ENCODE assay signal across 22 mouse cellular contexts in the genomic region with DNA sequence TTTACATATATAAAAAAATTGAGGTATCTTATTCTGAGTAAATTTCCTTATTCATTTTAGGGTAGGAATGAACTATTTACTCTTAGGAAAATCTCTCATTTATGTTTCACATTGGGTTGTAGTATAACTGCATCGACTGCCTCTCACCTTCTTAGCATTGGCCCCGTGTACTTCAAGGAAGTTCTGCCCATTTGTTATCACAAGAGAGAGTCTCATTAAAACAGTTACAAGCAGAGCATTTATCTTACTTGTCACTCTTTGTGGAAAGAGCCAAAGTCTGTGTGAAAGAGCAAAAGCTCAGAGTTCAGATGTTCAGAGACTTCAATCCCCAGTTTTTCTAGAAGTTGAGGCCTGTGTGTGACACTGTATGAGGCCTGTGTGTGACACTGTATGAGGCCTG.
A peak's percentile ranks its signal among the peaks of the same experiment; 100 is the strongest.
DNase-seq lines count a peak whose midpoint lies in the region; ATAC-seq and TF ChIP-seq lines count a peak whose summit lies in the region.
"Had no signal": no experiment of that assay in that cellular context is flagged by ENCODE, and none has a peak within 500 bp of the region (broad histone marks: within the 10 kb centered on the region; RNA-seq: fewer than 3 reads in every experiment).

No protein-coding gene starts in this region.

- H3K27ac ChIP-seq in intestine, embryonic 15.5 days, result no peak overlapping the region
- H3K27ac ChIP-seq in intestine, postnatal 0 days (ENCODE audit: low read depth, low read length), result no peak overlapping the region
- H3K27ac ChIP-seq in stomach, postnatal 0 days (replicated peaks), result no peak overlapping the region
- H3K27ac ChIP-seq in midbrain, embryonic 15.5 days, result no peak overlapping the region
- H3K27ac ChIP-seq: embryonic facial prominence, embryonic 13.5 days; embryonic facial prominence, embryonic 15.5 days; forebrain, embryonic 10.5 days; forebrain, embryonic 12.5 days had no signal

- no peak overlapping the region for H3K4me2 ChIP-seq in intestine, embryonic 15.5 days (replicated peaks)
- H3K4me2 ChIP-seq in intestine, postnatal 0 days (replicated peaks; ENCODE audit: low read depth), result no peak overlapping the region
- no peak overlapping the region for H3K4me2 ChIP-seq in stomach, postnatal 0 days (replicated peaks; ENCODE audit: low read depth)
- H3K4me2 ChIP-seq in midbrain, embryonic 15.5 days, result no peak overlapping the region
- H3K4me2 ChIP-seq: embryonic facial prominence, embryonic 13.5 days; embryonic facial prominence, embryonic 15.5 days; forebrain, embryonic 12.5 days had no signal

- WGBS in intestine, embryonic 15.5 days, result 19% methylated on average over 2 of the region's 2 CpGs
- 18% methylated on average over 2 of the region's 2 CpGs for WGBS in intestine, postnatal 0 days
- 21% methylated on average over 2 of the region's 2 CpGs for WGBS in stomach, postnatal 0 days
- 90% methylated on average over 2 of the region's 2 CpGs for WGBS in midbrain, embryonic 15.5 days

- TF ChIP-seq CTCF in intestine, postnatal 0 days (IDR thresholded peaks at IDR 0.05; ENCODE audit: low read depth), result no peak
- TF ChIP-seq CTCF in stomach, postnatal 0 days (IDR thresholded peaks at IDR 0.05; ENCODE audit: low read depth), result no peak

- H3K4me3 ChIP-seq in intestine, embryonic 15.5 days (replicated peaks), result no peak overlapping the region
- H3K4me3 ChIP-seq in intestine, postnatal 0 days (ENCODE audit: low read depth, low read length), result no peak overlapping the region
- H3K4me3 ChIP-seq in stomach, postnatal 0 days (ENCODE audit: low read depth, low read length), result no peak overlapping the region
- H3K4me3 ChIP-seq in midbrain, embryonic 15.5 days, result no peak overlapping the region
- H3K4me3 ChIP-seq: embryonic facial prominence, embryonic 13.5 days; embryonic facial prominence, embryonic 15.5 days; erythroblast, embryonic 14.5 days; forebrain, embryonic 10.5 days; forebrain, embryonic 12.5 days had no signal

- peaks cover 8% of the 10 kb centered on the region; the same call in 1 of the 2 replicates for H3K4me1 ChIP-seq in intestine, embryonic 15.5 days (replicated peaks)
- no peaks in the 10 kb centered on the region for H3K4me1 ChIP-seq in intestine, postnatal 0 days (replicated peaks; ENCODE audit: control insufficient read depth, insufficient read depth, low read length)
- H3K4me1 ChIP-seq in stomach, postnatal 0 days (replicated peaks; ENCODE audit: control insufficient read depth, insufficient read depth), result no peaks in the 10 kb centered on the region
- no peaks in the 10 kb centered on the region for H3K4me1 ChIP-seq in midbrain, embryonic 15.5 days
- H3K4me1 ChIP-seq: embryonic facial prominence, embryonic 13.5 days; embryonic facial prominence, embryonic 15.5 days; forebrain, embryonic 12.5 days had no signal

- no peak overlapping the region for H3K9ac ChIP-seq in intestine, embryonic 15.5 days
- no peak overlapping the region for H3K9ac ChIP-seq in intestine, postnatal 0 days (ENCODE audit: low read depth, low read length)
- no peak overlapping the region for H3K9ac ChIP-seq in stomach, postnatal 0 days (ENCODE audit: low read length)
- no peak overlapping the region for H3K9ac ChIP-seq in midbrain, embryonic 15.5 days
- H3K9ac ChIP-seq: embryonic facial prominence, embryonic 13.5 days; embryonic facial prominence, embryonic 15.5 days; forebrain, embryonic 12.5 days had no signal

- no peak for TF ChIP-seq EP300 in stomach, postnatal 0 days (optimal IDR thresholded peaks at IDR 0.05)

- DNase-seq in adipocyte (ENCODE audit: low spot score), result peak; percentile 6
- no peak for DNase-seq in stomach, postnatal 0 days (ENCODE audit: low spot score)
- DNase-seq: adrenal gland, adult 2 months; adrenal gland, postnatal 10 days; adrenal gland, postnatal 25 days; cerebellum, adult 11 months; cerebellum, adult 18-20 months; cerebellum, adult 8-10 months; cerebellum, adult 9-11 months; cerebellum, postnatal 14 days; cerebellum, postnatal 36 days; embryo, embryonic 11 days had no signal

- H3K27me3 ChIP-seq in intestine, embryonic 15.5 days (replicated peaks), result no peaks in the 10 kb centered on the region
- H3K27me3 ChIP-seq in intestine, postnatal 0 days (replicated peaks; ENCODE audit: control insufficient read depth, insufficient read depth, low read length), result no peaks in the 10 kb centered on the region
- no peaks in the 10 kb centered on the region for H3K27me3 ChIP-seq in stomach, postnatal 0 days (ENCODE audit: control insufficient read depth, insufficient read depth, low read length)
- H3K27me3 ChIP-seq in midbrain, embryonic 15.5 days (replicated peaks), result 0 out of 2 replicates have a peak, but pooled peaks cover 2% of the 10 kb centered on the region
- H3K27me3 ChIP-seq: embryonic facial prominence, embryonic 13.5 days; embryonic facial prominence, embryonic 15.5 days; forebrain, embryonic 12.5 days had no signal

- no peaks in the 10 kb centered on the region for H3K36me3 ChIP-seq in intestine, embryonic 15.5 days
- no peaks in the 10 kb centered on the region for H3K36me3 ChIP-seq in intestine, postnatal 0 days (ENCODE audit: control insufficient read depth, insufficient read depth)
- no peaks in the 10 kb centered on the region for H3K36me3 ChIP-seq in stomach, postnatal 0 days (ENCODE audit: control insufficient read depth, insufficient read depth, low read length)
- no peaks in the 10 kb centered on the region for H3K36me3 ChIP-seq in midbrain, embryonic 15.5 days (replicated peaks)
- H3K36me3 ChIP-seq: embryonic facial prominence, embryonic 13.5 days; embryonic facial prominence, embryonic 15.5 days; forebrain, embryonic 10.5 days; forebrain, embryonic 12.5 days had no signal

- peak; percentile 77 for ATAC-seq in intestine, embryonic 15.5 days
- ATAC-seq in intestine, postnatal 0 days, result peak; percentile 45
- ATAC-seq in stomach, postnatal 0 days (ENCODE audit: low FRiP score, low TSS enrichment), result no peak
- ATAC-seq in midbrain, embryonic 15.5 days (replicated peaks), result no peak
- ATAC-seq: forebrain, embryonic 14.5 days; forebrain, embryonic 16.5 days had no signal

- H3K9me3 ChIP-seq in intestine, embryonic 15.5 days, result no peaks in the 10 kb centered on the region
- H3K9me3 ChIP-seq in intestine, postnatal 0 days (ENCODE audit: control insufficient read depth), result no peaks in the 10 kb centered on the region
- H3K9me3 ChIP-seq in stomach, postnatal 0 days (ENCODE audit: control insufficient read depth, low read length), result no peaks in the 10 kb centered on the region
- no peaks in the 10 kb centered on the region for H3K9me3 ChIP-seq in midbrain, embryonic 15.5 days
- H3K9me3 ChIP-seq: embryonic facial prominence, embryonic 13.5 days; embryonic facial prominence, embryonic 15.5 days; forebrain, embryonic 10.5 days; forebrain, embryonic 12.5 days had no signal

Comparison
In these comparisons a context has a peak if more than half of its experiments do, and no peak if none do; other contexts are left out.
1. ATAC-seq: peak in intestine, embryonic 15.5 days (single experiment) and intestine, postnatal 0 days (single experiment); none in stomach, postnatal 0 days (single experiment) and midbrain, embryonic 15.5 days (single experiment).